Mouse (Mus musculus): ENCODE data around the gene Cpne7. TPM values are rescaled to one million over a fixed set of nuclear protein-coding genes. Genes with fewer than 3 reads are reported as not detected.
A peak's percentile ranks its signal among the peaks of the same experiment; 100 is the strongest.

Gene Cpne7
- polyA plus RNA-seq, 1 experiment: 2.9 TPM

DNA sequence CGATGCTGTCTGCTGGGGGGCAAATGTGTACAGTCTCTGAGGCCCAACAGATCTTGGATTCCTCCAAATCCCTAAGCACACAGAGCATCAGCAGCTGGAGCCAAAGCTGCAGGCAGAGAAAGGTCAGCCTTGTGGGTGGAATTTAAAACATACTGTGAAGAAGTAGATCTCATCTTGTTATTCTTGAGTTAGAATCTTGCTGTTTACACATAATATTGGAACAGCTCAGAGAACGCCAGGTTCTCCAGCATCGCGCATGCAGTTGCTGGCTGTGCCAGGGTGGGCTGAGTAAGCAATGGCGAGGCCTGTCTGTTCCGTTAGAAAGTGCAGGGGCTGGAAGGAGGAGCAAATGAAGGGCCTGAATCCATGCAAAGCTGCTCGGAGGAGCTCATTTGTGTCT, 29.2 kb downstream of the Cpne7 start:
- Histone ChIP-seq H3K4me1 (ENCODE audit: control insufficient read depth, insufficient read depth, low read length) (peaks cover 2% of the 10 kb centered on the region), H3K4me3 (ENCODE audit: low read depth, low read length) (no peak overlapping the region), H3K36me3 (ENCODE audit: control insufficient read depth, insufficient read depth, low read length, poor library complexity, severe bottlenecking) (no peaks in the 10 kb centered on the region), H3K27ac (ENCODE audit: insufficient read depth, low read length) (no peak overlapping the region), H3K27me3 (ENCODE audit: control insufficient read depth, insufficient read depth, low read length, poor library complexity, severe bottlenecking) (no peaks in the 10 kb centered on the region), H3K9me3 (replicated peaks; ENCODE audit: control insufficient read depth, insufficient read depth, low read length, poor library complexity, severe bottlenecking) (no peaks in the 10 kb centered on the region), H3K9ac (ENCODE audit: low read depth, poor library complexity, severe bottlenecking) (no peak overlapping the region)
- TF ChIP-seq CTCF (IDR thresholded peaks at IDR 0.05; ENCODE audit: low read depth, low read length) (no peak), EP300 (IDR thresholded peaks at IDR 0.05; ENCODE audit: insufficient read depth, low read depth, low read length) (no peak), POLR2A (IDR thresholded peaks at IDR 0.05; ENCODE audit: insufficient read depth, low read length) (no peak)

DNA sequence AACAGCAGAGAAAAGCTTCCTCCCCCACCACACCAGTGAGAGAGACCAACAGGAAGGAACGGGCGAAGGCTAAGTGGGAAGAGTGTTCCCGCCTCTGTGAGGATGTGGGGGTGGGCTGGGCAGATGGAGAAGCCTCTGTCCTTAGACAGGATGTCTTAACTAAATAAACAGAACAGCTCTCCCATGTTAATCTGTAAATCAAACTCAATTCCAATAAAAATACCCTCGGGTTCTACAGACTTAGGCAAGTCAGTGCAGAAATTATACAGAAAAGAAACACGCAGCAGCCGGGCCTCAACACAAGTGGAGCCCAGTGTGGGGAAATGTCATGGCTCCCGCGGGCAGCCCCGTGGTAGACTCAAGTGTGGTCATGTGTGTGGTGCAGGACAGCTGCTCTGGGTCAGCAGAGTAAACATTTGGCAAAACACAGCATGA, 33.6 kb downstream of the Cpne7 start:
- H3K4me3 ChIP-seq (ENCODE audit: low read depth, low read length): no peak overlapping the region
- no peak overlapping the region for H3K9ac ChIP-seq (ENCODE audit: low read depth, poor library complexity, severe bottlenecking)
- no peaks in the 10 kb centered on the region for H3K9me3 ChIP-seq (replicated peaks; ENCODE audit: control insufficient read depth, insufficient read depth, low read length, poor library complexity, severe bottlenecking)
- peaks cover 2% of the 10 kb centered on the region for H3K4me1 ChIP-seq (ENCODE audit: control insufficient read depth, insufficient read depth, low read length)
- no peaks in the 10 kb centered on the region for H3K27me3 ChIP-seq (ENCODE audit: control insufficient read depth, insufficient read depth, low read length, poor library complexity, severe bottlenecking)
- TF ChIP-seq EP300 (IDR thresholded peaks at IDR 0.05; ENCODE audit: insufficient read depth, low read depth, low read length) (no peak), POLR2A (IDR thresholded peaks at IDR 0.05; ENCODE audit: insufficient read depth, low read length) (no peak)
- H3K27ac ChIP-seq (ENCODE audit: insufficient read depth, low read length): no peak overlapping the region
- H3K36me3 ChIP-seq (ENCODE audit: control insufficient read depth, insufficient read depth, low read length, poor library complexity, severe bottlenecking): no peaks in the 10 kb centered on the region

DNA sequence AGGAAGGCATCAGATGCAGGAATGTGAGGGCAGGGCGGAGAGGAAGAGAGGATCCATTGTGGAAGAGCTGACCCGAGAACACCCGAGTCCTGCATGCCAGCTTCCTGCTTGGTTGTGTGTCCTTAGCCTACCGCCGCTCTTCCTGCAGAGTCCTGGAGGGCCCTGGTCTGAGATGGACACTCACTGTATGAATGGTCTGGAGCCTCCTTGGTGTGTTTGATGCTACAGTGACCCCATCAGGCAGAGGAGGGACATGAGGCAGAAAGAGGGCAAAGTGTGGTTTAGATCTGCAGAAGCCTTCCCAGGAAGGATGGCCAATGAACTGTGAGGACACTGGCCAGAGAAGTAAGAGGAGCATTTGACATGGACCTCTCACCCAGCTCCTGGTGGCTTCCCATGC, 38.0 kb downstream of the Cpne7 start:
- no peaks in the 10 kb centered on the region for H3K27me3 ChIP-seq (ENCODE audit: control insufficient read depth, insufficient read depth, low read length, poor library complexity, severe bottlenecking)
- no peak overlapping the region for H3K9ac ChIP-seq (ENCODE audit: low read depth, poor library complexity, severe bottlenecking)
- no peaks in the 10 kb centered on the region for H3K4me1 ChIP-seq (ENCODE audit: control insufficient read depth, insufficient read depth, low read length)
- no peak overlapping the region for H3K4me3 ChIP-seq (ENCODE audit: low read depth, low read length)
- H3K27ac ChIP-seq (ENCODE audit: insufficient read depth, low read length): no peak overlapping the region
- no peaks in the 10 kb centered on the region for H3K36me3 ChIP-seq (ENCODE audit: control insufficient read depth, insufficient read depth, low read length, poor library complexity, severe bottlenecking)
- H3K9me3 ChIP-seq (replicated peaks; ENCODE audit: control insufficient read depth, insufficient read depth, low read length, poor library complexity, severe bottlenecking): no peaks in the 10 kb centered on the region
- TF ChIP-seq EP300 (IDR thresholded peaks at IDR 0.05; ENCODE audit: insufficient read depth, low read depth, low read length) (no peak), POLR2A (IDR thresholded peaks at IDR 0.05; ENCODE audit: insufficient read depth, low read length) (no peak), CTCF (IDR thresholded peaks at IDR 0.05; ENCODE audit: low read depth, low read length) (peak; percentile 24)

DNA sequence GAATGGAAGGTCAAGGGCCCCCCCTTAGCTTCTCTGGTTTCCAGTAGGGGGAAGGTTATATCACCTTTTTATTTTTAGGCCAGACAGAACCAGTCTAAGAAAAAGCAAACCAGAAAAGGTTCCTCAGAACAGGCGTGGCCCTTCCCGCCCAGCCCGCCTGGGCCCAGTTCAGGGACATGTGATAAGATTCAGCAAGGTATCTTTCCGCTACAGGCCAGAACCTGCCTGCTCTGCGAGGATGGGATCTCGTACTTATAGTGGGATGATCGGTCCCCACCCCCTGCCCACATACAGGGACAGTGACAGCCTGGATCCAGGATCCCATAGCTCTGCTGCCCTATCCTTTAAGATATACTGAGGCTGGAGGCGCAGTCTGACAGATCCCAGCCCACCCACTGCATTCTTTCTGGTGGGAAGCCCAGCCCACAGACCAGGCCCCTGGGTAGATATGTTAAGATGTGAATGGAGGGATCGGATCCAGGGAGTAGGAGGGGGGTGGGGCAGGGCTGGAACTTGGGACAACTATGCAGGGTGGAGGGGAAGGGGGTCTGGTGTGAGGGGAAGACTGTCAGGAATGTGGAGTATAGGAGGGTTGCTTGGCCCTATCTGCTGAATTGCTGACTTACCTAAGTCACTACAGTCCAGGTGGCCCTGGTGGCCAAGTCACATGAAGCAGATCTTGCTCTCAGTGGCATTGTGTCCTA, 39.0 kb downstream of the Cpne7 start:
- H3K9ac ChIP-seq (ENCODE audit: low read depth, poor library complexity, severe bottlenecking): no peak overlapping the region
- H3K36me3 ChIP-seq (ENCODE audit: control insufficient read depth, insufficient read depth, low read length, poor library complexity, severe bottlenecking): no peaks in the 10 kb centered on the region
- no peak overlapping the region for H3K27ac ChIP-seq (ENCODE audit: insufficient read depth, low read length)
- H3K9me3 ChIP-seq (replicated peaks; ENCODE audit: control insufficient read depth, insufficient read depth, low read length, poor library complexity, severe bottlenecking): no peaks in the 10 kb centered on the region
- H3K4me1 ChIP-seq (ENCODE audit: control insufficient read depth, insufficient read depth, low read length): no peaks in the 10 kb centered on the region
- H3K27me3 ChIP-seq (ENCODE audit: control insufficient read depth, insufficient read depth, low read length, poor library complexity, severe bottlenecking): no peaks in the 10 kb centered on the region
- H3K4me3 ChIP-seq (ENCODE audit: low read depth, low read length): no peak overlapping the region
- TF ChIP-seq CTCF (IDR thresholded peaks at IDR 0.05; ENCODE audit: low read depth, low read length): no peak
- TF ChIP-seq EP300 (IDR thresholded peaks at IDR 0.05; ENCODE audit: insufficient read depth, low read depth, low read length): no peak
- TF ChIP-seq POLR2A (IDR thresholded peaks at IDR 0.05; ENCODE audit: insufficient read depth, low read length): no peak

DNA sequence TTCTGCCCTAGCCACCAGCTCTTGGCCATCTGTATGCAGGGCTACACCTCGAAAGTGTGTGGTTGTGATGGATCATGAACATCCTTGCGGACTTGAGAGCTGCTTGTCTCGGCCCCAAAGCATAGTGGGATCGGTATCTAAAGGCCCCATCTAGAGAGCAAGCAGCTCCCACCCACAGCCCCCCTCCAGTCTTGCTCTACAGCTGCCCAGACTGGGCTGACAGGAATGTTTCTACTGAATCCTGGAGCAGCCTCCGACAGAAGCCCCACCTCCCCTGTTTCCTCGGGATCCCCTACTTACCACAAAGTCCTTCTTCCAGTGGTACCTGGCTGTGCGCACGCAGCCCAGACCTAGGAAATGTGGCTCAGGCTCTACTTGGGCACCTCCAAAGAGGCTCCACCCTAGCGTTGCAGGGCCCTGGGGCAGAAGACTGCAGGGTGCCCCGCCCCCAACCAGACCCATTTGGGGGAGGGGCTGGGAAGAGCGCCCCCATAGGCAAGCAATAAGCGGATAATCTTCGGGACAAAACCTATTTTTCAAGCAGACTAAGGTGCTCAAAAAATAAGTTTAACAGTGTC, 40.8 kb downstream of the Cpne7 start, which contains the start of gene Sult5a1:
TSS of gene Sult5a1 (minus strand) at position 428 of the 578 bp plus-strand sequence.
- H3K9ac ChIP-seq (ENCODE audit: low read depth, poor library complexity, severe bottlenecking): no peak within 1 kb of the TSS
- no peaks in the 10 kb centered on the region for H3K4me1 ChIP-seq (ENCODE audit: control insufficient read depth, insufficient read depth, low read length)
- no peak within 1 kb of the TSS for H3K27ac ChIP-seq (ENCODE audit: insufficient read depth, low read length)
- no peaks in the 10 kb centered on the region for H3K27me3 ChIP-seq (ENCODE audit: control insufficient read depth, insufficient read depth, low read length, poor library complexity, severe bottlenecking)
- no peak within 1 kb of the TSS for H3K4me3 ChIP-seq (ENCODE audit: low read depth, low read length)
- no peaks in the 10 kb centered on the region for H3K9me3 ChIP-seq (replicated peaks; ENCODE audit: control insufficient read depth, insufficient read depth, low read length, poor library complexity, severe bottlenecking)
- no peak for TF ChIP-seq POLR2A (IDR thresholded peaks at IDR 0.05; ENCODE audit: insufficient read depth, low read length)
- TF ChIP-seq CTCF (IDR thresholded peaks at IDR 0.05; ENCODE audit: low read depth, low read length): no peak
- TF ChIP-seq EP300 (IDR thresholded peaks at IDR 0.05; ENCODE audit: insufficient read depth, low read depth, low read length): no peak
- H3K36me3 ChIP-seq (ENCODE audit: control insufficient read depth, insufficient read depth, low read length, poor library complexity, severe bottlenecking): no peaks in the 10 kb centered on the region

GRCm38 (mm10) chr8:123181391-123181790, 64.2 kb downstream of the Cpne7 start:
- H3K4me3 ChIP-seq (ENCODE audit: low read depth, low read length): no peak overlapping the region
- peaks cover 29% of the 10 kb centered on the region for H3K9me3 ChIP-seq (replicated peaks; ENCODE audit: control insufficient read depth, insufficient read depth, low read length, poor library complexity, severe bottlenecking)
- H3K9ac ChIP-seq (ENCODE audit: low read depth, poor library complexity, severe bottlenecking): no peak overlapping the region
- no peaks in the 10 kb centered on the region for H3K36me3 ChIP-seq (ENCODE audit: control insufficient read depth, insufficient read depth, low read length, poor library complexity, severe bottlenecking)
- H3K27me3 ChIP-seq (ENCODE audit: control insufficient read depth, insufficient read depth, low read length, poor library complexity, severe bottlenecking): no peaks in the 10 kb centered on the region
- no peaks in the 10 kb centered on the region for H3K4me1 ChIP-seq (ENCODE audit: control insufficient read depth, insufficient read depth, low read length)
- TF ChIP-seq POLR2A (IDR thresholded peaks at IDR 0.05; ENCODE audit: insufficient read depth, low read length) (no peak), CTCF (IDR thresholded peaks at IDR 0.05; ENCODE audit: low read depth, low read length) (no peak), EP300 (IDR thresholded peaks at IDR 0.05; ENCODE audit: insufficient read depth, low read depth, low read length) (no peak)
- H3K27ac ChIP-seq (ENCODE audit: insufficient read depth, low read length): no peak overlapping the region

Other genes starting within 250 kb of the Cpne7 start
- 146 and 148 TPM in 2 replicates for gene Ankrd11, start 75.1 kb upstream of the Cpne7 start, polyA plus RNA-seq (2011; ENCODE audit: insufficient read depth, insufficient read length, low read depth, missing spikeins)
- 79.3 and 99.6 TPM in 2 replicates for gene Spg7, start 54.4 kb upstream of the Cpne7 start, polyA plus RNA-seq (2011; ENCODE audit: insufficient read depth, insufficient read length, low read depth, missing spikeins)
- 2,572 and 2,592 TPM in 2 replicates for gene Rpl13, start 15.0 kb upstream of the Cpne7 start, polyA plus RNA-seq (2011; ENCODE audit: insufficient read depth, insufficient read length, low read depth, missing spikeins)
- 2.2 and 2.9 TPM in 2 replicates for gene Sult5a1, start 40.9 kb downstream of the Cpne7 start, polyA plus RNA-seq (2011; ENCODE audit: insufficient read depth, insufficient read length, low read depth, missing spikeins)
- gene Dpep1, start 68.9 kb downstream of the Cpne7 start, polyA plus RNA-seq (2011; ENCODE audit: insufficient read depth, insufficient read length, low read depth, missing spikeins): not detected in 2 replicates
- gene Chmp1a, start 95.4 kb downstream of the Cpne7 start, polyA plus RNA-seq (2011; ENCODE audit: insufficient read depth, insufficient read length, low read depth, missing spikeins): 64.1 and 66.0 TPM in 2 replicates
- 1.8 TPM in 2 replicates for gene Spata33, start 95.5 kb downstream of the Cpne7 start, polyA plus RNA-seq (2011; ENCODE audit: insufficient read depth, insufficient read length, low read depth, missing spikeins)
- gene Cdk10, start 107.5 kb downstream of the Cpne7 start, polyA plus RNA-seq (2011; ENCODE audit: insufficient read depth, insufficient read length, low read depth, missing spikeins): 34.3 and 35.7 TPM in 2 replicates
- 0.25 and 0.64 TPM in 2 replicates for gene Spata2l, start 118.9 kb downstream of the Cpne7 start, polyA plus RNA-seq (2011; ENCODE audit: insufficient read depth, insufficient read length, low read depth, missing spikeins)
- gene Zfp276, start 136.8 kb downstream of the Cpne7 start, polyA plus RNA-seq (2011; ENCODE audit: insufficient read depth, insufficient read length, low read depth, missing spikeins): 7.4 and 8.0 TPM in 2 replicates
- gene Vps9d1, start 137.0 kb downstream of the Cpne7 start, polyA plus RNA-seq (2011; ENCODE audit: insufficient read depth, insufficient read length, low read depth, missing spikeins): 4.7 and 8.9 TPM in 2 replicates
- gene Fanca, start 201.2 kb downstream of the Cpne7 start, polyA plus RNA-seq (2011; ENCODE audit: insufficient read depth, insufficient read length, low read depth, missing spikeins): 56.4 and 58.9 TPM in 2 replicates
- gene Spire2, start 215.3 kb downstream of the Cpne7 start, polyA plus RNA-seq (2011; ENCODE audit: insufficient read depth, insufficient read length, low read depth, missing spikeins): 4.2 and 5.0 TPM in 2 replicates

All from ES-Bruce4 (cell line).